Mouse (Mus musculus) midbrain, embryonic 13.5 days (tissue): ENCODE results near the gene Smad3. TPM values are rescaled to one million over a fixed set of nuclear protein-coding genes. Genes with fewer than 3 reads are reported as not detected.

Experiments used
- ATAC-seq: fragments of 200-750 bp; cut with Nextera tagmentation; 2 replicates; pipeline ENCODE4 v1.8.0; 2017; ENCODE audit warnings: mild to moderate bottlenecking, moderate TSS enrichment, moderate library complexity
- H3K27ac ChIP-seq: fragments of 300-500 bp; sonication (generic); 2 replicates; pipeline ENCODE4 v1.5.1; 2015; ENCODE audit warnings: inconsistent platforms, mild to moderate bottlenecking, moderate library complexity
- H3K27me3 ChIP-seq: fragments of 300-500 bp; sonication (generic); 2 replicates; pipeline ENCODE4 v1.6.1; 2015; ENCODE audit warnings: mild to moderate bottlenecking, inconsistent platforms
- H3K36me3 ChIP-seq: fragments of 300-500 bp; sonication (generic); 2 replicates; pipeline ENCODE4 v1.6.1; 2015; ENCODE audit warnings: mild to moderate bottlenecking, inconsistent platforms
- H3K4me1 ChIP-seq: fragments of 300-500 bp; sonication (generic); replicated peaks from 2 replicates; pipeline ENCODE4 v1.6.1; 2015; ENCODE audit warnings: inconsistent platforms
- H3K4me2 ChIP-seq: fragments of 300-500 bp; sonication (generic); replicated peaks from 2 replicates; pipeline ENCODE4 v1.6.1; 2015; ENCODE audit warnings: moderate library complexity, mild to moderate bottlenecking, inconsistent platforms
- H3K4me3 ChIP-seq: fragments of 300-500 bp; sonication (generic); replicated peaks from 2 replicates; pipeline ENCODE4 v1.5.1; 2015; ENCODE audit warnings: mild to moderate bottlenecking, inconsistent platforms
- H3K9ac ChIP-seq: fragments of 300-500 bp; sonication (generic); replicated peaks from 2 replicates; pipeline ENCODE4 v1.6.1; 2015; ENCODE audit warnings: mild to moderate bottlenecking, inconsistent platforms
- H3K9me3 ChIP-seq: fragments of 300-500 bp; sonication (generic); 2 replicates; pipeline ENCODE4 v1.6.1; 2016; ENCODE audit warnings: mild to moderate bottlenecking, inconsistent platforms
- WGBS: fragments of 180-500 bp; shearing (Covaris S2); methylation state at CpG from one replicate; pipeline ENCODE4 v1.1.7; 2015; 5-methylcytosine and 5-hydroxymethylcytosine counted together
- polyA plus RNA-seq: library from polyadenylated mRNA; unstranded; fragments of >200 nt; fragmentation: Nextera tagmentation; extraction: Ambion mirVana; gene quantifications from 2 replicates; pipeline ENCODE4 v1.2.1, GENCODE M21; 2015

Gene Smad3
- polyA plus RNA-seq, 1 experiment from 2014 or later, result 11.6 TPM

- 11% methylated on average over 2 of the region's 2 CpGs for WGBS
- Histone ChIP-seq H3K27ac (no peak overlapping the region), H3K36me3 (no peaks in the 10 kb centered on the region), H3K4me1 (peaks cover 25% of the 10 kb centered on the region), H3K9me3 (no peaks in the 10 kb centered on the region), H3K4me3 (no peak overlapping the region), H3K9ac (no peak overlapping the region), H3K4me2 (no peak overlapping the region), H3K27me3 (no peaks in the 10 kb centered on the region)
- ATAC-seq, result no peak
Measured at GRCm38 (mm10) chr9:63787086-63787485, 29.3 kb upstream of the Smad3 start.

- ATAC-seq, result no peak
- no peaks in the 10 kb centered on the region for H3K36me3 ChIP-seq
- 13% methylated on average over 5 of the region's 5 CpGs for WGBS
- no peak overlapping the region for H3K27ac ChIP-seq
- H3K9ac ChIP-seq, result no peak overlapping the region
- H3K4me2 ChIP-seq, result no peak overlapping the region
- H3K27me3 ChIP-seq, result no peaks in the 10 kb centered on the region
- peaks cover 27% of the 10 kb centered on the region for H3K4me1 ChIP-seq
- no peak overlapping the region for H3K4me3 ChIP-seq
- H3K9me3 ChIP-seq, result no peaks in the 10 kb centered on the region
Measured at GRCm38 (mm10) chr9:63786026-63786670, 28.4 kb upstream of the Smad3 start.

GRCm38 (mm10) chr9:63785492-63785891, 27.7 kb upstream of the Smad3 start:
- Histone ChIP-seq H3K9me3 (no peaks in the 10 kb centered on the region), H3K27ac (no peak overlapping the region), H3K27me3 (no peaks in the 10 kb centered on the region), H3K36me3 (no peaks in the 10 kb centered on the region), H3K4me3 (no peak overlapping the region), H3K4me2 (no peak overlapping the region), H3K9ac (no peak overlapping the region), H3K4me1 (peaks cover 27% of the 10 kb centered on the region)
- WGBS, result 75% methylated on average over 5 of the region's 5 CpGs
- ATAC-seq, result no peak

GRCm38 (mm10) chr9:63784597-63784996, 26.8 kb upstream of the Smad3 start:
- Histone ChIP-seq H3K9ac (no peak overlapping the region), H3K9me3 (no peaks in the 10 kb centered on the region), H3K4me2 (no peak overlapping the region), H3K27ac (no peak overlapping the region), H3K4me3 (no peak overlapping the region), H3K27me3 (no peaks in the 10 kb centered on the region), H3K4me1 (peaks cover 32% of the 10 kb centered on the region), H3K36me3 (no peaks in the 10 kb centered on the region)
- 89% methylated on average over 3 of the region's 3 CpGs for WGBS
- no peak for ATAC-seq

GRCm38 (mm10) chr9:63782744-63783143, 24.9 kb upstream of the Smad3 start:
- Histone ChIP-seq H3K27ac (no peak overlapping the region), H3K36me3 (no peaks in the 10 kb centered on the region), H3K9ac (no peak overlapping the region), H3K4me1 (peaks cover 32% of the 10 kb centered on the region), H3K4me3 (no peak overlapping the region), H3K27me3 (no peaks in the 10 kb centered on the region), H3K4me2 (no peak overlapping the region), H3K9me3 (no peaks in the 10 kb centered on the region)
- 31% methylated on average over 4 of the region's 4 CpGs for WGBS
- no peak for ATAC-seq

GRCm38 (mm10) chr9:63781714-63782464, 24.1 kb upstream of the Smad3 start:
- WGBS, result 75% methylated on average over 7 of the region's 7 CpGs
- no peak overlapping the region for H3K4me3 ChIP-seq
- no peaks in the 10 kb centered on the region for H3K36me3 ChIP-seq
- H3K4me1 ChIP-seq, result peaks cover 28% of the 10 kb centered on the region
- ATAC-seq, result no peak
- no peak overlapping the region for H3K9ac ChIP-seq
- H3K9me3 ChIP-seq, result no peaks in the 10 kb centered on the region
- no peak overlapping the region for H3K4me2 ChIP-seq
- no peaks in the 10 kb centered on the region for H3K27me3 ChIP-seq
- no peak overlapping the region for H3K27ac ChIP-seq

- peaks cover 17% of the 10 kb centered on the region for H3K4me1 ChIP-seq
- H3K9me3 ChIP-seq, result no peaks in the 10 kb centered on the region
- H3K4me2 ChIP-seq, result no peak overlapping the region
- no peaks in the 10 kb centered on the region for H3K27me3 ChIP-seq
- H3K4me3 ChIP-seq, result no peak overlapping the region
- H3K9ac ChIP-seq, result no peak overlapping the region; the same call in 1 of the 2 replicates
- no peak overlapping the region for H3K27ac ChIP-seq
- H3K36me3 ChIP-seq, result no peaks in the 10 kb centered on the region
- no peak for ATAC-seq
- 64% methylated on average over 17 of the region's 17 CpGs for WGBS
Measured at GRCm38 (mm10) chr9:63779950-63780887, 22.4 kb upstream of the Smad3 start.

GRCm38 (mm10) chr9:63776735-63777134, 18.9 kb upstream of the Smad3 start:
- WGBS, result 79% methylated on average over 3 of the region's 3 CpGs
- Histone ChIP-seq H3K4me3 (no peak overlapping the region), H3K4me2 (no peak overlapping the region), H3K36me3 (no peaks in the 10 kb centered on the region), H3K27me3 (no peaks in the 10 kb centered on the region), H3K9me3 (no peaks in the 10 kb centered on the region), H3K4me1 (peaks cover 10% of the 10 kb centered on the region), H3K9ac (no peak overlapping the region), H3K27ac (no peak overlapping the region)
- ATAC-seq, result no peak

GRCm38 (mm10) chr9:63774854-63775483, 17.2 kb upstream of the Smad3 start:
- Histone ChIP-seq H3K4me1 (peaks cover 8% of the 10 kb centered on the region), H3K4me2 (no peak overlapping the region), H3K27ac (no peak overlapping the region), H3K9ac (no peak overlapping the region), H3K36me3 (no peaks in the 10 kb centered on the region), H3K4me3 (no peak overlapping the region), H3K9me3 (no peaks in the 10 kb centered on the region), H3K27me3 (no peaks in the 10 kb centered on the region)
- no peak for ATAC-seq
- 87% methylated on average over 6 of the region's 6 CpGs for WGBS

GRCm38 (mm10) chr9:63772452-63772851, 14.7 kb upstream of the Smad3 start:
- H3K27ac ChIP-seq, result no peak overlapping the region
- peaks cover 7% of the 10 kb centered on the region; the same call in 1 of the 2 replicates for H3K4me1 ChIP-seq
- no peak overlapping the region for H3K4me3 ChIP-seq
- H3K9me3 ChIP-seq, result no peaks in the 10 kb centered on the region
- ATAC-seq, result no peak
- no peak overlapping the region for H3K9ac ChIP-seq
- WGBS, result 62% methylated on average over 10 of the region's 10 CpGs
- H3K27me3 ChIP-seq, result no peaks in the 10 kb centered on the region
- H3K36me3 ChIP-seq, result no peaks in the 10 kb centered on the region
- H3K4me2 ChIP-seq, result no peak overlapping the region

GRCm38 (mm10) chr9:63771676-63772075, 13.9 kb upstream of the Smad3 start:
- ATAC-seq, result no peak
- 59% methylated on average over 5 of the region's 5 CpGs for WGBS
- peaks cover 7% of the 10 kb centered on the region; the same call in 1 of the 2 replicates for H3K4me1 ChIP-seq
- H3K27me3 ChIP-seq, result no peaks in the 10 kb centered on the region
- no peaks in the 10 kb centered on the region for H3K9me3 ChIP-seq
- no peak overlapping the region for H3K27ac ChIP-seq
- H3K4me3 ChIP-seq, result no peak overlapping the region
- H3K36me3 ChIP-seq, result no peaks in the 10 kb centered on the region
- H3K4me2 ChIP-seq, result no peak overlapping the region
- H3K9ac ChIP-seq, result no peak overlapping the region
